Mouse (Mus musculus) c-Kit-positive CD71-positive TER-119-positive erythroid progenitor cells, embryonic 14.5 days (primary cell): ENCODE results near the gene Trdmt1.

Source experiments
- DNase-seq: peaks from one replicate; pipeline ENCODE4 v3.0.0-alpha.2; 2013; ENCODE audit warnings: low spot score

Gene Trdmt1

GRCm38 (mm10) chr2:13557145-13558030, 12.9 kb upstream of the Trdmt1 start:
- no peak for DNase-seq

GRCm38 (mm10) chr2:13556239-13556638, 11.8 kb upstream of the Trdmt1 start:
- no peak for DNase-seq

GRCm38 (mm10) chr2:13553966-13554365, 9.5 kb upstream of the Trdmt1 start:
- no peak for DNase-seq

GRCm38 (mm10) chr2:13548749-13549148, 4.3 kb upstream of the Trdmt1 start:
- no peak for DNase-seq

GRCm38 (mm10) chr2:13543519-13544124, 846 bp downstream of the Trdmt1 start:
- DNase-seq: peak; percentile 45

- DNase-seq: no peak
Observed at GRCm38 (mm10) chr2:13539860-13540259, 4.6 kb downstream of the Trdmt1 start.

GRCm38 (mm10) chr2:13538704-13539377, 5.6 kb downstream of the Trdmt1 start:
- DNase-seq: no peak

- no peak for DNase-seq
Observed at GRCm38 (mm10) chr2:13538258-13538657, 6.2 kb downstream of the Trdmt1 start.

- peak; percentile 50 for DNase-seq
Observed at GRCm38 (mm10) chr2:13537733-13538132, 6.7 kb downstream of the Trdmt1 start.

GRCm38 (mm10) chr2:13536747-13537146, 7.7 kb downstream of the Trdmt1 start:
- DNase-seq: no peak

GRCm38 (mm10) chr2:13530639-13531038, 13.8 kb downstream of the Trdmt1 start:
- DNase-seq: no peak

- no peak for DNase-seq
Observed at GRCm38 (mm10) chr2:13529253-13529933, 15.1 kb downstream of the Trdmt1 start.

- no peak for DNase-seq
Observed at GRCm38 (mm10) chr2:13527531-13527930, 16.9 kb downstream of the Trdmt1 start.

GRCm38 (mm10) chr2:13527125-13527524, 17.3 kb downstream of the Trdmt1 start:
- DNase-seq: no peak

GRCm38 (mm10) chr2:13526205-13526604, 18.3 kb downstream of the Trdmt1 start:
- DNase-seq: no peak

- DNase-seq: peak; percentile 69
Observed at GRCm38 (mm10) chr2:13523540-13524456, 20.7 kb downstream of the Trdmt1 start.

- no peak for DNase-seq
Observed at GRCm38 (mm10) chr2:13522106-13522505, 22.4 kb downstream of the Trdmt1 start.

- no peak for DNase-seq
Observed at GRCm38 (mm10) chr2:13514949-13515348, 29.5 kb downstream of the Trdmt1 start.

GRCm38 (mm10) chr2:13502717-13503116, 41.8 kb downstream of the Trdmt1 start:
- no peak for DNase-seq

- no peak for DNase-seq
Observed at GRCm38 (mm10) chr2:13501553-13501952, 42.9 kb downstream of the Trdmt1 start.
